Mouse (Mus musculus) erythroblast, embryonic 14.5 days (primary cell): ENCODE results near the gene Celsr3. TPM values are rescaled to one million over a fixed set of nuclear protein-coding genes. Genes with fewer than 3 reads are reported as not detected.

ENCODE experiments used
- H3K27me3 ChIP-seq: 2 replicates; pipeline ENCODE4 v1.6.1; 2012; ENCODE audit warnings: inconsistent platforms; ENCODE audit not compliant: control insufficient read depth
- H3K36me3 ChIP-seq: 2 replicates; pipeline ENCODE4 v1.6.1; 2012; ENCODE audit warnings: mild to moderate bottlenecking, inconsistent platforms; ENCODE audit not compliant: control insufficient read depth
- H3K4me1 ChIP-seq: 2 replicates; pipeline ENCODE4 v1.6.1; 2012; ENCODE audit warnings: inconsistent platforms; ENCODE audit not compliant: control insufficient read depth
- H3K4me3 ChIP-seq: replicated peaks from 2 replicates; pipeline ENCODE3; 2012; ENCODE audit warnings: moderate library complexity, mild to moderate bottlenecking, inconsistent platforms
- H3K9me3 ChIP-seq: 2 replicates; pipeline ENCODE4 v1.6.1; 2012; ENCODE audit warnings: low read length, inconsistent platforms, mixed read lengths; ENCODE audit not compliant: control insufficient read depth
- GATA1 ChIP-seq: IDR thresholded peaks from 2 replicates; pipeline ENCODE4 v1.6.1; 2012; ENCODE audit warnings: low read length, inconsistent platforms, mixed read lengths
- TAL1 ChIP-seq: IDR thresholded peaks from 3 replicates; pipeline ENCODE4 v1.6.1; 2012; ENCODE audit warnings: low read length, inconsistent platforms, mixed read lengths
- polyA plus RNA-seq: library from polyadenylated mRNA; stranded (reverse); fragments of >175 nt; gene quantifications from 2 replicates; pipeline ENCODE4 v1.2.3, GENCODE M21; 2012

Gene Celsr3
- polyA plus RNA-seq, 1 experiment, result 0.01 TPM

DNA sequence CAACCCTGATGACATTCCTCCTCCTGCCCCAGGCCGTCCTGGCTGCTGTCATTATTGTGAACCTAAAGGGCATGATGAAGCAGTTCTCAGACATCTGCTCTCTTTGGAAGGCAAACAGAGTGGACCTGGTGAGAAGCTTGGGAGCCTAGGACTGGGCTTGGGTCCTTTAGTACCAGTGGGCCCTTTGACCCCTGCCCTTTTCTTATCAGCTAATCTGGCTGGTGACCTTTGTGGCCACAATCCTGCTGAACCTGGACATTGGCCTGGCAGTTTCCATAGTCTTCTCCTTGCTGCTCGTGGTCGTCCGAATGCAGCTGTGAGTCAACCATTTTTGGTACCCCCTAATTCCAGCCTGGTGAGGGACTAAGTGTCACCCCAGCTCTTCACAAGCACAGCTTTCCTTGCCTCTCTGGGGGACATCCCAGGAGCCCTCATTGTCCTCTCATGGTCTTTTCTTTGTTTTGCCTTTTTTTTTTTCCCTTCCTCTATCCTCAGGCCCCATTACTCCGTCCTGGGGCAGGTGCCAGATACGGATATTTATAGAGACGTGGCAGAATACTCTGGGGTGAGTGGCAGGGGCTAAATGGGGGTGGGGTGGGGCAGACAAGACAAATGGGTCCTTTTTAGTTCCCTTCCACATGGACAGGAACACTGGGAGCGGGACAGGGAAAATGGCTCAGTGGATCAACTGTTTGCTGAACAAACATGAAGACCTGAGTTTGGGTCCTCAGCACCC is 32.8 kb downstream of the Celsr3 start:
- Histone ChIP-seq H3K4me3 (no peak overlapping the region), H3K4me1 (peaks cover 12% of the 10 kb centered on the region), H3K27me3 (no peaks in the 10 kb centered on the region), H3K9me3 (no peaks in the 10 kb centered on the region), H3K36me3 (peaks cover 7% of the 10 kb centered on the region; the same call in 1 of the 2 replicates)
- TF ChIP-seq GATA1 (no peak), TAL1 (no peak)

Other genes starting within 250 kb of the Celsr3 start
- gene Wdr6, start 247.6 kb upstream of the Celsr3 start, polyA plus RNA-seq, result 0.24 and 0.45 TPM in 2 replicates
- 0.02 and 0.03 TPM in 2 replicates for gene P4htm, start 228.7 kb upstream of the Celsr3 start, polyA plus RNA-seq
- 18.7 and 20.5 TPM in 2 replicates for gene Arih2, start 176.9 kb upstream of the Celsr3 start, polyA plus RNA-seq
- 0.12 and 0.26 TPM in 2 replicates for gene Slc25a20, start 164.2 kb upstream of the Celsr3 start, polyA plus RNA-seq
- gene Prkar2a, start 137.0 kb upstream of the Celsr3 start, polyA plus RNA-seq, result 0.15 and 0.21 TPM in 2 replicates
- 5.9 and 7.9 TPM in 2 replicates for gene Ip6k2, start 42.5 kb upstream of the Celsr3 start, polyA plus RNA-seq
- gene Nckipsd, start 18.0 kb upstream of the Celsr3 start, polyA plus RNA-seq, result 0.14 and 1.5 TPM in 2 replicates
- 0.15 and 0.26 TPM in 2 replicates for gene Slc26a6, start 27.0 kb downstream of the Celsr3 start, polyA plus RNA-seq
- gene Tmem89, start 88.3 kb downstream of the Celsr3 start, polyA plus RNA-seq, result not detected in 2 replicates
- gene Uqcrc1, start 110.3 kb downstream of the Celsr3 start, polyA plus RNA-seq, result 51.8 and 56.5 TPM in 2 replicates
- gene Col7a1, start 127.3 kb downstream of the Celsr3 start, polyA plus RNA-seq, result 0.02 and 0.05 TPM in 2 replicates
- gene Ucn2, start 159.7 kb downstream of the Celsr3 start, polyA plus RNA-seq, result not detected in 2 replicates
- 0.04 and 0.05 TPM in 2 replicates for gene Pfkfb4, start 165.5 kb downstream of the Celsr3 start, polyA plus RNA-seq
- 2.0 and 2.6 TPM in 2 replicates for gene Shisa5, start 212.2 kb downstream of the Celsr3 start, polyA plus RNA-seq
- gene Trex1, start 233.4 kb downstream of the Celsr3 start, polyA plus RNA-seq, result 0.74 and 1.6 TPM in 2 replicates
- gene Atrip, start 247.8 kb downstream of the Celsr3 start, polyA plus RNA-seq, result 0.22 and 0.27 TPM in 2 replicates